Mouse (Mus musculus) urinary bladder, postnatal 14 days (tissue): ENCODE data around the gene Evi2.

Source experiments
- DNase-seq: peaks from one replicate; pipeline ENCODE4 v3.0.0; 2021; ENCODE audit warnings: low spot score

The Evi2 gene

DNA sequence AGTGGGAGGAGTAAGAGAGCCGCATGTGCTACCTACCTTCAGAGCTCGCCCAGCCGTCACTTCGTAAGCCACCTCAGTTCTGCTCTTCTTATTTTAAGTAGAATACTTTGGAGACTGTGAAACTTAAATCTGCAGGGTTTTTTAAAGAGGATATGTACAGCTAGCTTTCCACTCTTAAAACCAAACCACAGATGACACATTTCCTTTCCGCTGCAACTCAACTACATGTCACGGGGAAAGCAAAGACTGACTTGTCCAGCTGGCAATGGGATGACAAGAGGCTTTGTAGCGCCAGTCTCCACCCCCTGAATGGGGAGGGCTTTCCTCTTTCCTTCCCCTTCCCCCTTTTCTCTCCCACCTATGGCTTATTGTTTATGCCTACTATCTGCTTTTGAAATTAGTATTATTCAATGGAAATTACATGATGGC, at the start of gene Evi2, which contains the start of gene Evi2a:
Gene Evi2, minus strand, starts transcription at position 257 of the 429 bp plus-strand sequence.
Gene Evi2a, minus strand, starts transcription at position 277 of the 429 bp plus-strand sequence.
- DNase-seq: no peak

DNA sequence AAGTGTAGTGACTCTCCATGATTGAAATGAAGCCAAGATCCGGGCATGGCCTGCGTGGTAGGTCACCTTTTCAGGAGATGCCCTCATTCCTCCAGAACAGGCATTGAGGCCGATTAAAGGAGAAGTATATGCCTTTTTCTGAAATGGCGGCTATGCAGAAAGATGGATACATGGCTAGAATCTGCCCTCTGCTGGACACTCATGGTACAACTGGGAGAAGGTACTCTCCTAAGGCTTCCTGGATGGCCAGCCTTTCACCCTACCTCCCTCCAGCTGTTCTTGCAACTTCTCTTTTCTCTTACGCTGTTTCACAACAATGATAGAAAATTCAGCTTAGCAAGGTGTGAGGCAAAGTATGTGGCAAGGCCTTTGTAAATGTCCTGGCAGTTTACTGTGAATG, 47.4 kb upstream of the Evi2 start:
- peak; percentile 83 for DNase-seq

DNA sequence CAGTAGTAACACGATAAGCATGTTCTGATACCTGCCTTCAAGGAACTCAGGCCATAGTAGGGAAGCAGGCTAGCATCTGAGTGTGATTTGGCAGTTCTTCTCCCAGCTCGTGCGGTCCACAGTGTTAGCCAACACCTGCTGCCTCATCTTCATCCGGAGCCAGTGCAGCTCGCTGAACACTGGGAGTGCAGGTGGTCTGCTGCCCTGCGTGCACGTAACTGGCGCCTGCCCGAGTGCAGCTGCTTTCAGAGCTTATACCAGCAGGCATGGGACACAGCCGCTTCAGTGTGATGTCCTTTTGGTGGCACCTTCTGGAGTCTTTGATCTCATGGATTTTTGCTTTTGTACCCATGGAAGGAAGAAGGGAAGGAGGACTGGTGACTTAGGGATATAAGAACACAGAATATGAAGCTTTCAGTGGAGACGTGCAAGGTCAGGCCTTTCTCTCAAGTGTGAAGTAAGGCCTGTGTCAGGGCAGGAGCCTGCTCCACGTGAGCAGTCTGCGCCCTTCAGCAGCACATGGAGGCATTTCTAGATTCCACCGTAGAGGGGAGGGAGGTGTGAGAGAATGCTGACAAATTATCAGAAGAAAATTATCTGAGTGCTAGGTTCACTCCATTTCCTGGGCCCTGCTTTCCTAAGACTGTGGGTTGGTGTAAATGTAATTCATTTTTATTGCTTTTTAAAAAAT, 45.1 kb upstream of the Evi2 start:
- no peak for DNase-seq

DNA sequence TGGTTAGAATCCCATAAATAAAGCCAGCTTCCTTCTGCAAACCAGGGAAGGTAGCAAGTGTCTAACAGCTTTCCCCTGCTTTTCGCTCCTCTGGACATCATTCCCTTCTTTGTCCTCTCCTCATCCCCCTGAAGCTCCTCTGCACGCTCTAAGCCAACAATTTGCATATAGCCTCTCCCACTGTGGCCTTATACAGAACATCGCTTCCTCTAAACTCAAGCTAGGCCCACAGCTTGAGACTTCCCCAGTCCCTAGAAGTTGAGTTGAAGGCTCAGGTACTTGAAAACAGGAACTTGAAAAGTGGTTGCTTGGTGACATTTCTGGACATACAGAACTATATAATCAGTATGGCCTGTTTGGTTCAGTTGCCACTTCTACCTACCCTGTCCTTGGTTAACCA, 43.4 kb upstream of the Evi2 start:
- no peak for DNase-seq

DNA sequence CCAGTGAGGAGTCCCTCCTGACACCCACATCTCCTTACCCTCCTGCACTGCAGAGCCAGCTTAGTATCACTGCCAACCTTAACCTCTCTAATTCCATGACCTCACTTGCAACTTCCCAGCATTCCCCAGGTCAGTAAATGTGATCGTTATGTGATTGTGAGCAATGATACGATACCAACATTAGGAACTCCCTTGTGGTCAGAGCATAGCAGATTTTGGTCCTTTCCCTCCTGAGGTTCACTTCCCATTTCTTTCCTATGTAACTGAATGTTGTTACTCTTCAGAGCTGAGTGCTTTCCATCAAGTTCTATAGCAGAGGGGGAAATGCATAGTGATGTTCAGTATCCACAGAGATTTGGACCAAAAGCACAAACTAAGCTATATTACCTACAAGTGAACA, 39.9 kb upstream of the Evi2 start:
- no peak for DNase-seq

DNA sequence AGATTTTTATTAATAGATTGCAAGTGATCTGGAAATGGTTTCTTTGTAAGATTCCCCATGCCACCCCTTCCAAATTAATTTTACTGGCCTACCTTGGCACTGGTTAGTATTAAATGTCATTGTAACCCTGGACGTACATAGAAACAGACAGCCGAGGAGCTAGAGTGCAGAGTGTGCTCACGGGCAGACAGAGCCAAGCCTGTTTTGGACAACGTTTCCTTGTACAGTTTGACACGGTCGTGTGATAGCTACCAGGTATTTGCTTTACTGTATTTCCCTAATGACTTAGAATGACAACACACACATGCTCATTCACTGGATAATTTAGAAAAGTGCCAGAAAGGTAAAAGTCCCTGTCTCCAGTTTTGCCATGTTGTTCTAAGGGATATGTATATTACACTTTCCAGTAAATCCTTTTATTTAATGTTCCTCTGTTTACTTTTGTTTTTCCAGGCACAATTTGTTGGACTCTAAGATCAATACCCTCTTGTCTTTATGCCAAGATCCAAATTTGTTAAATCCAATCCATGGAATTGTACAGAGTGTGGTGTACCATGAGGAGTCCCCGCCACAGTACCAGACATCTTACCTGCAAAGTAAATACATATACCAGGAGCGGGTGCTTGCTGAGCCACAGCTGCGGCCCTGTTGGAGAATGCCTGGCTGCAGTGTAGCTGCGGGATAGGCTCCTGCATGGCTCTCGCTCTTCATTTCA, 38.0 kb upstream of the Evi2 start:
- DNase-seq: no peak

DNA sequence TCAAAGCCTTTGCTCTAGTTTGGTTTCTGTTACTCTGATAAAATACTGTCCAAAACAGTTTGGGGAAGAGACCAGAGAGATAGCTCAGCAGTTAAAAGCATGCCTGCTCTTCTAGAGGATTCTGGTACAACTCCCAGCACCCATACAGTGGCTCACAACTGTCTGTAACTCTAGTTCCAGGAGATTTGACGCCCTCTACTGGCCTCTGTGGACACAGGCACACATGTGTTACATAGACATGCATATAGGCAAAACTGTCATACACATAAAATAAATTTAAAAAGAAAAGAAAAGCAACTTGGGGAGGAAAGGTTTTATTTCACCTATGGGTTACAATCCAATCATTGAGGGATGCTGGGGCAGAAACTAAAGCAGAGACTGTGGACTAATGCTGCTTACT, 36.6 kb upstream of the Evi2 start:
- no peak for DNase-seq

DNA sequence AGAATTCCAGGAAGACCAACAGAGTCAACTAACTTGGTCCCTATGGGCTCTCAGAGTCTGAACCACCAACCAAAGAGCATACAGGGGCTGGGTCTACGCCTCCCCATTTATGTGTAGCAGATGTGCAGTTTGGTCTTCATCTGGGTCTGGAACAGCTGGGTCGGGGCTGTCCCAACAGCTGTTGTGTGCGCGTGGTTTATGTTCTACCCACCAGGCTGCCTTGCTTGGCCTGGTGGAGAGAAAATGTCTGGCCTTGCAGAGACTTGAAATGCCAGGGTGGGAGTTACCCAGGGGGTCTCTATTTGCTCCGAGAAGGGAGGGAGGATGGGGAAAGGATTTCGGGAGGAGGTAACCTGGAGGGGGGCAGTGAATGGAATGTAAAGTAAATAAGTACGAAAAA, 33.1 kb upstream of the Evi2 start:
- DNase-seq: no peak

DNA sequence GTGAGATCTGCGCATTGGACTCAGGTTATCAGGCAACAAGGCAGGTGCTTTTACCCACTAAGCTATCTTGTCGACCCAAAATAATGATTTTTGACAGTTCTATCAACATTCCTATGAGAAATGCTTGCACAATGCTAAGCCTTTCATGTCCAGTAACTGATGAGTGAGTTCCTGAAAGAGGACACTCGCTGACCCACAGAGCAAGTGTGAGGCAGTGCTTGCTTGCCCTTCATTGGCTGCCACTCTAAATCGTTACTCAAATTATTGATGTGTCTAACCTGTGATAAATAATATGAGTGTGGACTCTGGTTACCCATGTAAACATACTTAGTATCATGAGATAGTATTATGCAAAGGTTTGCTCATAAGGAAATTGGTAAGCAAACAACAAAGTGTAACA, 30.1 kb upstream of the Evi2 start:
- no peak for DNase-seq

DNA sequence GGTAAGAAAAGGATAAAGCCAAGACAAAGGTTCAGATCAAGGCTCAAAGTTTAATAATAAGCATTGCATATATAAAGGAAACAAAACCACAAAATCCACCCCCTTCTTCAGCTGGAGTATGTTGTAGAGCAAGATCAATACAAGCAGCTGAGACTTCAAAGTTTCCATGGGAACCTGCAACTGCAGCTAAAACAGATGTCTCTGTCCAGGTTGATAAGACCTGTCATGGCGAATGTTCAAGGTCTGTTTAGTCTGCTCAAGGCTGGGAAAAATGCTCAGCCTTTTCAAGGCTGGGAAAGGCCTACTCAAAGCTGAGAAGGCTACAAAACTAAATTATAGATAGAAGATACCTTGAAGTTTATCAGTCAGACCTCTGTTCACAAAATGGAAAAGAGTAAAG, 22.2 kb upstream of the Evi2 start:
- no peak for DNase-seq

DNA sequence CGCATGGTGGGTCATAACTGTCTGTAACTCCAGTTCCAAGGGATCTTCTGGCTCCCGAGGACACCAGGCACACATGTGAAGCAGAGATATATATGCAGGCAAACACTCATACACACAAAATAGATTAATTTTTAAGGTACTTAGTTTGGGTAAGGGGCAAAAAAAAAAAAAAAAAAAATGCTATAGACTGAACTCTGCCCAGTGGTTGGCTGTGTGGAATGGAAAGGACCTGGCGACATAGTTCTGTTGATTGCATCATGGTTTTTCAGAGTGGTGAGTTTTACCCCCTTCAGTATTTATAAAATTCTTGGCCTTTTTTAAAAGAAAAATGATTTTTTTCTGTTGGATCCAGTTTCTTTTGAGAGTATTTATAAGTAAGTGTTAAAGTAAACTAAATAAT, 5.9 kb upstream of the Evi2 start:
- no peak for DNase-seq

DNA sequence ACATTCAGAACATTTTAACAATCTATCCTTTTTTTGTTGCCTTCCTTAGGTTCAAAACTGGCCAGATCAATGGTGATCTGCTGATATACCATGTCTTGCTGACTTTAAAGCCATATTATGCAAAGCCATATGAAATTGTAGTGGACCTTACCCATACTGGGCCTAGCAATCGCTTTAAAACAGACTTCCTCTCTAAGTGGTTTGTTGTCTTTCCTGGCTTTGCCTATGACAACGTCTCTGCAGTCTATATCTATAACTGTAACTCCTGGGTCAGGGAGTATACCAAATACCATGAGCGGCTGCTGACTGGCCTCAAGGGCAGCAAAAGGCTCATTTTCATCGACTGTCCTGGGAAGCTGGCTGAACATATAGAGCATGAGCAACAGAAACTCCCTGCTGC, 5.2 kb upstream of the Evi2 start:
- no peak for DNase-seq

DNA sequence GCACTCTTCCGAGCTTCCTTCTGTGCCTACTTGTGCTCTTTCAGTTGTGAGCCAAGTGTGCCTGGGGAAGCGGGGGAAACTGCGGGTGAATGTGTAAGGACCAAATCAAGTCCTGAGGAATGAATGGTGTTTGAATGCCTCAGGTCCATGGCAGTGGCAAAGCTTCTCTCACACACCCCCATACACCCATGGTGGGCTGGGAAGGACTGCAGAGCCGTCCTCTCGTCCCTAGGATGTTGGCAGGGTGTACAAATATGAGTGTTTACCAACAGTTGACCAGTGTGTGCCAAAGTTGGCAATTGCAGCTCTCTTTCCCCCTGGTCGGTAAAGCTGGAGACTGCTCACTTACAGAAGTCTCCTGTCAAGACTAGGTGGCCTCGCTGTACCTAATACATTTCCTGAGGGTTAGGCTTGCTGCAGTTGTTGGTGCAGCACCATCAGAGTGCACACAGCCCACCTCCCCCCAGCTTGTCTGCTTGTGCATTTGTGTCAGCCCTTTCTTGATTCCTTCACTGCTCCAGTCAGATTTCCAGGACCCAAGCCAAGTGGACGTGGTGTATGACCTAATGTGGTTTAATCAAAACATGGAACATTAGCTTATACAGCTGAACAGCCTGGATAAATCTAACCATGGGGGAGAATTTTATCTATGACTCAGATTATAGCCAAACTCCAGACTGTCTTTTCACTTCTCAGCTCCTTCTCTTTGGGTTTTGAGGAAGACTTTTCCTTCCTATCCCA, 3.7 kb upstream of the Evi2 start:
- peak; percentile 43 for DNase-seq

DNA sequence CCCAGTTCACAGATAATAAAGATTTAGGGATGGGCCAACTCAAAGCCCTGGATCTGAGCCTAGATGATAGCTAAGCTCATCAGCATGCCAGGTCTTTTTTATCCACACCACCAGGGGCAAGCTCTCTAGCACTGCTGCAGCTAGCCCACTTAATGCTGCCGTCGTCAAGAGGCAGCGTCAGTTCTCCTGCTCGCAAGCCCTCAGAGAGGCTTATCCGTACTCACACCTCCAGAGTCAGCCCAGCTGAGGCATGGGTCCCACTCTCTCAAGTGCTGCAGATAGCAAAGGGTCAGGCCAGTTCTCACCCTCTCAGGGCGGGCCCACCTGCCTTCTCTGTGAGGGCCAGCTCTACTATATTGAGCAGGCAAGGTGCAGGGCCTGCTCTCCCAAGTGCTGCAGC, 2.9 kb upstream of the Evi2 start:
- no peak for DNase-seq

DNA sequence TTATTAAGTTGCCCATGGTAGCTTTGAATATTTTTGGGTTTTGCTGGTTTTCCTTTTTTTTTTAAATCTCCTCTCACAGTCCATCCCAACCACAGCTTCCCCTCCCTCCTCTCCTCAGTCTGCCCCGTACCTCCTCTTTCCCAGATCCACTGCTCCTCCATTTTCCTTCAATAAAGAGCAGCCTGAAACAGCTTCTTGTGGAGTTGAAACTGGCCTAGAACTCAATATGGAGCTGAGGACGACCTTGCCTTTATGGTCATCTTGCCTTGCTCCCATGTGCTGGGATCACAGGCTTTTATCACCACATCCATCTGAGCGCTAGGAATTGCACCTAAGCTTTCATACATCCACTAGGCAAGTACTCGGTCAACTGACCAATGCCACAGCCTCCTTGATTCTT, 1.1 kb upstream of the Evi2 start:
- DNase-seq: no peak

DNA sequence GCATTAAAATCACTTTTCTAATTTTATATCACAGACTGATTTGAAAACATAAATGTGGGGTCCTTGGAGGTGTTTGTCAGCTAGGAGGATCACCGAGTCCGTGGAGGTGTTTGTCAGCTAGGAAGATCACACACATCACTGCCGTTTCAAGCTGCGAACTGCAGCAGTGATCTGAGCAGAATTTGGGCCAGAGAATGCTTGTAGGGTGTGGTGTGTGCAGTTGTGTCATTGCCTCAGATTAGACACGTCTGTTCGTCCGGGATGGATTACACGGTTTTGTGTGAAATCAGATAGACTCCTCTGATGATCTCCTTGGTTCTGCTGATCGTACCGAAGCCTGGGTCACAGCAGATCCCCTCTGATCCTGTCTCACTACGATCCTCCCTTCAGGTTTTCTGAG, 385 bp upstream of the Evi2 start:
- DNase-seq: no peak

DNA sequence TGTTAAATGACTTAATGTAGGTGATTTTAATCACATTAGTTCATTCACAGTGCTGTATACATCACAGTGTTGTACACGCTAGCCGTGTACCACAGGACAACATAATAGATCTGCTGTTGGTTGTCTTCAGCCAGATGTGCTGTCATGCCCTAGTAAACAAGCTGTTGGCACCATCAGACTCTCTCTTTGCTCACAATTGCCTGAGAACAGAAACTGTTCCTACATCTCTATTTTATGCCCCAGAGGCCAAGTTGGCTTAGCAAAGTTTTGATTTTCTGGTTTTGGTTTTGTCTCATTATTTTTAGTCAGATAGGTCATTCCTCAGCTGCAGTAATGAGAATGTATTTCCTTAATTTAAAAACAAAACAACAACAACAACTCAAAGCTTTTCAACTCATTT, 653 bp downstream of the Evi2 start:
- no peak for DNase-seq

DNA sequence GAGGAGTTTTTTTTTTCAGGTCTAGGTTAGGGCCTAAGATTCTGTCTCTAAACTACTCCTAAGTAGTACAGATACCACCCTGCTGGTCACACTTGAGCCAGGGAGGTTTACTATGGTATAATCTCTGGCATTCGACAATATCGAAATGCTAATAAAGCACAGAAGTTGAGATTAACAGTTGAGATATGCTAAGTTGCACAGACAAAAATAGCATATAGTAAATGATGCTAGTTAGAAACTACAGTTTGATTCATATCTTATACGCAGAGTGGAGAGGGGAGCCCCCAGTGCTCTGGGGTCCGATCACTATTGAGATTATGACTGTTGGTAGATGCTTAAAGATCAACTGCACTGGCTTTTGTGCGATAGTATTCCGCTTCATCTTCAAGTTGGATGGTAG, 1.2 kb downstream of the Evi2 start:
- DNase-seq: no peak

DNA sequence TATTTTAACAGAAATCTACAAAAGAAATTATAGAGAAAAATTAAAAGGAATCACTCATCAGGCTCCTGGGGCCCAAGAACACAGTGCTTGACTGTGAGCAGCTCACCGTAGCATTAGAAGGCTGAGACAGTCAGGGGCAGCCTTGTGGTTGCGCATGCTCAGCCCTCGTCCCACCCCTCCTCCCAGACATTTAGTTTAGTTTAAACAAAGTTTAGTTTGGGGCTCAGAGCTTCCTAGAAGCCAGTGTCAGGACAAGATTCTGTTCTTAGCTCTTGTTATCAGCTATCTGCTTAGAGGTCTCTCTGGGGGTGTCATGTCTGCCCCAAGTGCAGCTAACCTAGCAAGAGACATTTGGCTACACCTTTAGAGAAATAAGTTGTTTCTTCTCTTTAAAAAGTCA, 1.8 kb downstream of the Evi2 start:
- no peak for DNase-seq

DNA sequence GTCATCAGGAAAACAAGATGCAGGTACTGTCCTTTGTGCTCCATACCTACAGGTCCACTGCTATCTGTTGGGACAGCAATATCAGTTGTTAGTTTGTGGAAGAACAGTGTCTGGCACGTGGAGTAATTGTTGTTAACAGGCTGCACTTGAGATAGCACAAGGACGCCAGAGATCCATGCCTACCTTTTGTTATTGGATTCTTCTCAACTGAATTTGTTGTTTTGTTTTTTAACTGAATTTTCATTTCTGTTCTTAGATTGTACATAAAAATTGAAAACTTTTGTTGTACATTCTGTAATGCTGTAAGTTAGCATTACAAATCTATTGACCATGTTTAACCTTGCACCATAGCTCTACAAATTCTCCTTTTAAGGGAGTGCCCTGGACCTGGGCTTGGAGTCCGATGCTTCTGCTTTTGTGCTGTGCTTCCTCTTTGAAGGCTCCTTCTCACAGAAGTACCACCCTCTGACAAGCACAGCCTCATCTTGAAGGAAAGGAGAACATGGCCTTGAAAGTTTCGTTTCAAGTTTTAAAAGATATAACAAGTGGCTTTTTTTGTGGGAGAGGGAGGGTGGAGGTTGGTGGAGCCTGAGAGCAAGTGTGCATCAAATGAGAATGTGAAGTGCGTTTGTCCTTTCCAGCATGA, 2.5 kb downstream of the Evi2 start:
- DNase-seq: no peak

DNA sequence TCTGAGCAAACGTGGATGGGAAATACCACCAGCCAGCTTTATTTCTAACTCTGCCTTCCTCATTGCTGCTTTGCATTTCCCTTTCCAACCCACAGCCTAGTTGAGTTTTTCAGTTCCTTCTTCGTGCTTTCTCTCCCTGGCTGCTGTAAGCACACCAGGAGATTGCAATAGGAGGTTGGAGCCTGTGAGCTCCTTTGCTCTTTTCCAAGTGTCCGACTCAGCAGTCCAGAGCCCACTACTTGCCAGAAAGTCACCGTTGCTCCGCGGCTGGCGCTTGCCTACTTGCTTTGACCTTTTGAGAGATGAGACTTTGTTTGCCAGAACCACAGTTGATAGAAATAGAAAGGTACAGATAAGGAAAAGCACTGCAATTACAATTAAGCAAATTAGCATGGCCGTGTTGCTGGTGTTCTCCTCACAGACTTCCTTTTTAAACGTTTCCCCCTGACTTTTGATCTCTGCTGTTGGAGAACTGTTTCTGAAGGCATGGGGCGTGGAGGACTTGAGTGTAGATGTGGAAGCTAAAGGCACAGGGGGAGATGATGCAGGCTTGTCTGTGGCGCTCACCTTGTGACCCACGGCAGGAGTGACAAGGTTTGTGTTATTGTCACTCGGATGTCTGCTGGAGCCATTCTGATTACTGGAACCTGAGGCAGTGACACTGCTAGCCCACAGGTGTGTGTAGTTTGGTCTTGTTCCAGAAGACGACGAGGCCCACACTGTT, 3.2 kb downstream of the Evi2 start:
- no peak for DNase-seq

DNA sequence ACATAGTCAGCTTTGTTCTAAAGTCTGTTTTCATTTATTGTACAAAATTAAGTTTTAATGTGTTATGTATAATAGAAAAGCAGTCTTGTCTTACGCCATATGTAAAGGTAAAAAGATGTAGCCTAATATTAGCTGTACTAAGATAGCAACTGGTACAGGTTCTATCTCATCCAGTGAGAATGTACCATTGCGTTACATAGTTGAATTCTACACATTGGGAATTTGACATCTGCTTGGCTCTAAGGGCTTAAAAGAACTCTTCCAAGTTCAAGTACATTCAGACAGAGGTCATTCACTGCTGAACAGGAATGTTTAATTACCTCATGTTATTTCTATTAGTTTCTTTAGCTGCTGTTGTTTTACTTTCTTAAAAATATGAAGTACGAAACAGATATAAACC, 3.8 kb downstream of the Evi2 start:
- DNase-seq: no peak
